Mouse (Mus musculus) adrenal gland, postnatal 4 days (tissue): ENCODE measurements around the gene Gtf2h3. TPM values are rescaled to one million over a fixed set of nuclear protein-coding genes. Genes with fewer than 3 reads are reported as not detected.
A peak's percentile ranks its signal among the peaks of the same experiment; 100 is the strongest.
"Not testable (repeated sequence)": the region's sequence is repeated elsewhere in the genome, so short reads cannot be mapped to it uniquely, and the experiment has no call there.

ENCODE experiments used
- DNase-seq, 2 experiments: peaks; one replicate each; pipeline ENCODE4 v3.0.0; 2021 to 2022; ENCODE audit warnings: low spot score in 2 of 2, mixed read lengths in 2 of 2
- total RNA-seq, 2 experiments: library from RNA; stranded (reverse); gene quantifications; 2 replicates each; pipeline ENCODE4 v1.2.3; 2021

Gtf2h3 gene
- total RNA-seq, 2 experiments from 2014 or later = 43.2 to 45.5 TPM

DNA sequence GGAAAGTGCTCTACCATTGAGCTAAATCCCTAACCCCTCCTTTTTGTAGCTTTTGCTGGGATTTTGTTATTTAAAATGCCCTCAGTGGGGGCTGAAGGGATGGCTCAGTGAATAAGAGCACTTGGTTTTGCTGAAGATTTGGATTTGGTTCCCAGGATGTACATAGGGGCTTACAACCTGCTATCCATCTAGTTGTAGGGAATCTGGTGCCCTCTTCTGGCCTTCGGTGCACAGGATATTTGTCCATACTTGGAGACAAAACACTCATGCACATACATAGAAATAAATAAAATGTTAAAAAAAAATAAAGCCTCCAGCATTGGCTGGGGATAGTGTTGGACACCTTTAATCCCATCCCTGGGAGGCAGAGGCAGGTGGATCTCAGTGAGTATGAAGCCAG, 23.8 kb upstream of the Gtf2h3 start:
- no peak for DNase-seq

DNA sequence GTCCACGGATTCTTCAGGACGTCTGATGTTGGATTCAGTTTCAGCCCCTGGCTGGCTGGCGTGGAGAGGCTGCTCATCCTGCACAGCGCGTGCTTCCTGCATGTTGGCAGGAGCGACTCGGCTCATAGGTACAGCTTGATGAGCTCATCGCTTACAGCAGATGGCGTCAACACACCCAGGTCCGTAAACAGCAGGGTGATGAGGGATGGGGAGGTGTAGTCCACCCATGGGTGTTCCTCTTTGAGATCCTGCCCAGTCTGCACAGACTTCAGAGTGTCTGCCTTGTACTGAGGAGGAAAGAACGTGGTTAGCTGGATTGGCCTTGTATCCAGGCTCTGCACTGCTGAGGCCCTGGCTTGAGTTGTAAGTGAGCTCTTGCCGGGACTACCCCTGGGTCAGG, 7.9 kb upstream of the Gtf2h3 start:
- no peak for DNase-seq

DNA sequence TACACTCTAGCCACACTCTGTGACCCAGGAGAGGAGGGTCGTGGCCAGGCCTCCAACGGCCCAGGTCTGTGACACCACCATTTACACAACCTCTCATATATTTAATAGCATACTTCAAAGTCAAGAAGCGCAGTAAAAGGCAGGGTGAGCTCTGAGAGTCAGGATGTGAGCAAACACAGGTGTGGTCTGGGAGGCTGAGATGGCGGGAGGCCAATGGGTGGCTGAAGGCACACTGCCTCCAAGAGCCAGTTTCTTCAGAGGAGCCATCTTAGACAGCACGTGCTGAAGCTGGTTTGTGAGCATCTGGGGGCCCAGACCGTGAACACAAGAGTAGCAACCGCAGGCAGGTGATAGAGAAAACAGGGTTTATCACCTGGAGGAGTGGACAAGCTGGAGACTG, 3.5 kb upstream of the Gtf2h3 start:
- DNase-seq = no peak

DNA sequence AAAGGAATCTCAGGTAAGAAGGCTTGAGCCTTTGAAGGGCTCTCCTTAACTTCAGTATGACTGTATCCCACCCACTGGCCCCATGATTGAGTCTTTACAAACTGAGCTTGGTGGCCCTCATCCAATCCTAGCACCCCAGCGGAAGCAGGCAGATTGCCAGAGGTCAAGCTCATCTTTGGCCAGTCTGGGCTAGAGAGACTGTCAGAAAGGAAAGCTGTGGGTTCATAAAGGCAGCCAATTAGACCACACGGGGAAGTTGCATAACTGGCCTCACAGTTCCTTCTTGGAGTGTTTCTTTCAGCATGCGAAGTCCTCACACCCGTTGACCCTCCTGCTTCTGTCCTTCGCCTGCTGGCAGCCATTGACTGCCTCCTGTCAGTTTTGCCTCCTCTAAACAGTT, 3.6 kb downstream of the Gtf2h3 start:
- no peak for DNase-seq

DNA sequence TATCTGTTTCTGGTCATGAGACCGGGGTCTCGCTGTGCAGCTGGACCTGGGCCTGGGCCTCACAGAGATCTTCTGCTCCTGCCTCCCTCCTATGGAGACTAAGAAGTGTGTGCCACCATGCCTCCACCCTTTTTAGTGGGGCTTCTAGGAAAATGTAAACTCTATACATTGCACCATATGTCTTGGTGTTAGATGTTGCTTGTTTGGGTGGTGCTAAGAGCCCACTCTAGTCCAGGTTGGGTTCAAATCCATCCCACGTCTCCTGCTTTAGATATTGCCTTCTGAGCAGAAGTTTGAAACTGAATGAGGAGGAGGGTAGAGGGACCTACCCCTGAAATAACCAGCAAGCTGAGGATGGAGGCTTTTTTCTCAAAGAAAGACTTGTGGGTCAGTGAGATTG, 13.8 kb downstream of the Gtf2h3 start:
- DNase-seq = no peak

DNA sequence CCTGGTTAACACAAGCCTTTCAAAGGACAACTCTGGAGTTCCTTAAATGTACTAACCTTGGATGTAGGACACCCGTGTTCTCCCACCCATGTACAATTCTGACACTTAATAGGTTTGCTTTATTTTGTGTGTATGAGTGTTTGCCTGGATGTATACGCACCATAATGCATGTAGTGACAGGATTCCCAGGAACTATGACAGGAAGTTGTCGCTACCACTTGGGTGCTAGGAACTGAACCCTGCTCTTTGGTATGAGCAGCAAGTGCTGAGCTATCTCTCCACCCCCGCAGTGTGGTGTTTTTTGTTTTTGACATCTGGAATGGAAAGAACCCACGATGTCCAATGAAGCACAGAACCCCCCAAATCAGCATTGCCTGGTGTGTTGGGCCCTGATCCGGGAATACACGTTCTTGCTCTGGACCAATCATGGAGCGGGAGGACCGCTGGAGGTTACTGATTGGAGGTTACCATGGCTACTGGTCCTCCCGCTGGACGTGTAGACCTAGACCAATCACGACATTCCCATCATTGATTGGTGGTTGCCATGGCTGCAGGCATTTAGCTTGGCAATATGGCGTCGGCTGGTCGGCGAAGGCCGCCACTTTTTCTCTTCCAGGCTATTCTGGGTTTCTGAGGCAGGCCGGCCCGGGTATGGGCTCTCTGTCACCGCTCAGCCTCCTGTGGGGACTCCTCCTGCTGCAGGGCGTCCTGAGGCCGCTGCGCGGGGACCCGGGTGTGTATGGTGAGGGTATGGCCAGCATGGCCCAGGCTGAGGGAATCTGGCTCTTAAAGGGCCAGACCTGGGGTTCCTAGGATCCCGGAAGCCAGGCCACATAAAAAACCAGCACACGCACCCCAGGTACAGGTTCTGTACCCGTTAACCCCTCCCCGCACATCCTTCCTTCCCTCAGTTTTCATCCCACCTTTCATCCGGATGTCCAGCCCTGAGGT, 19.6 kb downstream of the Gtf2h3 start:
- peak; percentile 78 to 89 for DNase-seq

DNA sequence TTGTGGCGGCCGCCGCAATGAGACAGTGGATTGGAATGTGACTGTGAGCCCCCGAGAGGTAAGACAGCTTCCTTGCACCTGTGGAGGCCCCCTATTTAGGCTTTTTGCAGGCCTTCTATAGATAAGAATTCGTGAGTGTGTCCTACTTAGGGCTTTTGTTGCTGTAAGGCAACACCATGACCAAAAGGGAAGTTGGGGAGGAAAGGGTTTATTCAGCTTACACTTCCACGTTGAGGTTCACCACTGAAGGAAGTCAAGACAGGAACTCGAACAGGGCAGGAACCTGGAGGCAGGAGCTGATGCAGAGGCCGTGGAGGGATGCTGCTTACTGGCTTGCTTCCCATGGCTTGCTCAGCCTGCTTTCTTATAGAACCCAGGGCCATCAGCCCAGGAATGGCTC, 20.8 kb downstream of the Gtf2h3 start:
- DNase-seq = not testable (repeated sequence)

DNA sequence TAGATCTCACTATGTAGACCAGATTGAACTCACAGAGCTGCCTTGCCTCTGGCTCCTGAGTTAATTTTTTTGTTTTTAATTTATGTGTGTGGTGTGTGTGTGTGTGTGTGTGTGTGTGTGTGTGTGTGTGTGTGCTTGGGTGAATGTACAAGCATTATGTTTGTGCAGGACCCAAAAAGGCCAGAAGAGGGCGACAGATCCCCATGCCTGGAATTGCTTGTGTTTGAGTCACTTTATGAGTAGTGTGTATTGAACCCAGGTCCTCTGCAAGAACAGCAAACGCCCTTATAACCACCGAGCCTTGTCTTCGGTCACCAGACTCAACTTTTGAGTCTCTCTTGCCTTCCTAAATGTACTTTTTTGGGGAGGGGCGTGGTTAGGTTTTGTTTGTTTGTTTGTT, 23.4 kb downstream of the Gtf2h3 start:
- DNase-seq = peak in 1 of 2 experiments; percentile 46

DNA sequence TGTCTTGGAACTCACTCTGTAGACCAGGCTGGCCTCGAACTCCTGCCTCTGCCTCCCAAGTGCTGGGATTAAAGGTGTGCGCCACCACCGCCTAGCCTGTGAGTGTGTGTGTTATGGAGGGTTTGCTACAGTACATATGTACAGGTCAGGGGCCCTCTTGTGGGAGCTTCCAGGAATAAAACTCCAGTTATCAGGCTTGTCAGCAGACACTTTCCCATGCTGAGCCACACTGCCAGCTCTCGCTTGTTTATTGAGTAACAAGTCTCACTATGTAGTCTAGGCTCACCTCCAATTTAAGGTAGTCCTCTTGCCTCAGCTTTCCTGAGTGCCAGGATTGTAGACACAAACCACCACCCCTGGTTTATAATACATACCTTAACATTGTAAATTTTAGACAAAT, 25.4 kb downstream of the Gtf2h3 start:
- no peak for DNase-seq

DNA sequence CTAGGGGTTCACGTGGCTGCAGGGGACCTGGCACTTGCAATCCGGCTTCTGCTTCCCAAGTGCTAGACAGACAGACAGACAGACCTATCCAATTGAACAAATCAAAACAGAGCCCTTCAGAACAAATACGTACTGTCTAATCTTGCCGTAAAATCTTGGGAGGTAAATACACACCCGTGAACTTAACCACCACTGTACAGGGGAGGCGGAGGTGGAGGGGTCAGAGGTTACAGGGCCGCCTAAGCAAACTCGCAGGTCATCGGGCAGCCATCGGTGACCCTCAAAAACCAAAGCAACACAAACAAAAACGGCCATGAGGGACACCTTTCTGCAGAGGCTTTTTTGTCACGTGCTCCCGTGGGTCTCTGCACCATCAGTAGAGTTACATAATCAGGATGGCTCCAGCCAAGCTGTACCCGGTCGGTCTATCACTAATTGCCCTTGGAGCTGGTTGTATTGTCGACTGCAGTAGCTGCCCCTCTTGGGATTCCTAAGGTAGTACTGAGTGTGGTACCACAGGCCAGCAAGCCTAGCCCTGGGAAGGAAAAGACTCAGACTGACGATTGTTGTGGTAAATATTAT, 26.2 kb downstream of the Gtf2h3 start:
- no peak for DNase-seq

DNA sequence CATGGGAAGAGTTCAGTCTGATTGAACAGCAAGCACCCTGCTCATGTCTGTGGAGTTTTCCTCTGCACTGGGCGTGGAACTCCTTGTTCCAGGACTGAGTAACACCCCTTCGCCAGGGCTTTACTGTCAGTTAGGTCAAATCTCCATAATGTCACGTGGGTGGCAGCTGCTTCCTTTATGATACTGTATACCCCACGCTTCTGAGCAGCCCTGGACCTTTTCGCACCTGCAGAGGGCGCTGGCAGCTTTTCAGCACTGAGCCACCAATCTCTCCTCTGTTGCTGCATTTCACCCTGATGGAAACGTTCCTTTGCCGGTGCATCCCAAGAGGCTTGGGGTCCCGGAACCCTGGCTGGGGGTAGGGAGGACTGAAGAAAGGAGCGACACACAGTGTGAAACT, 32.0 kb downstream of the Gtf2h3 start:
- no peak for DNase-seq

DNA sequence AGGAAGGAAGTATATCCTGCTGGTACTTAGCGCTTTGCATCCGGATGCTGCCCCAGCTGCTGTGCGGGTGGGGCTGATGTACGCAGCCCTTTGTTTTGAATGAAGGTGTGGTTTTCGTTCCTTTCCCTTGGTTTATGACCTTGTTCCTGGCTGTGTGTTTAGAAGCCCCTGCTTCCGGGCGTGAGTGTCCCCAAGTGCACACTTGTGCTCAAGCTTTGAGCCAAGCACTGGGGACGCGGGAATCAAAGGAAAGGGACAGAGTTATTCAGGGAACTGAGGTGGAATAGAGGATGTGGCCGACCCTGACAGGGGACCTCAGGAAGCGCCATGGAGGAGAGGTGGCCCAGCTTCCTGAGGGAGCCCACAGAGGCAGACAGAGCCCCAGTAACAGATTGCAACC, 35.8 kb downstream of the Gtf2h3 start:
- DNase-seq = no peak

DNA sequence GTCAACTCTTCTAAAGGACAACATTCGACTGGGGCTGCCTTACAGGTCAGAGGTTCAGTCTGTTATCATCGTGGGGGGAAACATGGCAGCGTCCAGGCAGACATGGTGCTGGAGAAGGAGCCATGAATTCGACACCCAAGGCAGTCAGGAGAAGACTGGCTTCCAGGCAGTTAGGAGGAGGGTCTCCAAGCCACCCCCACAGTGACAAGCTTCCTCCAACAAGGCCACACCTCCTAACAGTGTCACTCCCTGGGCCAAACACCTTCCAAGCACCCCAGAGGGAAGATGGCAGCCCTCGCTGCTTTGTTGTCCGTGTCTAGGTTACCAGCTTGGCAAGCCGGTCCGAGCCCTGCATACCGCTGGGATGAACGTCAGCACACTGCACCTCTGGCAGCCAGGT, 39.8 kb downstream of the Gtf2h3 start:
- DNase-seq = no peak

DNA sequence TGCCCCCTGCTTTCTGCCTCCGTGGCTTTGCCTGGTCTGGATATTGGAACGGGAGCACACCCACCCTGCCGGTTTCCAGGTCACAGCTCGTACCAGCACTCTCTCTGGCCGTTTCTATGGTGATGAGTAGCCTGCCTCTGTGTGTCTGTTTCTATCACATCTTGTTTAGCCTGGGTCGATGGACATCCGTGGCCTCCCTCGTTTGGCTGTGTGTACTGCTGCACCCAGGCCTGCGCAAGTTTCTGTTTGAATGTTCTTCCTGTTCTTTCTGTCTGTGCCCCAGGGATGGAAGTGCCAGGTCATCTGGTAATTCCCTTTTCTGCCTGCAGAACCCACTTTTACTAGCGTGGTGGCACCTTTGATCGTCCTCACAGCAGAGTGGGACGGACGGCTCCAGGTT, 42.4 kb downstream of the Gtf2h3 start:
- DNase-seq = no peak

DNA sequence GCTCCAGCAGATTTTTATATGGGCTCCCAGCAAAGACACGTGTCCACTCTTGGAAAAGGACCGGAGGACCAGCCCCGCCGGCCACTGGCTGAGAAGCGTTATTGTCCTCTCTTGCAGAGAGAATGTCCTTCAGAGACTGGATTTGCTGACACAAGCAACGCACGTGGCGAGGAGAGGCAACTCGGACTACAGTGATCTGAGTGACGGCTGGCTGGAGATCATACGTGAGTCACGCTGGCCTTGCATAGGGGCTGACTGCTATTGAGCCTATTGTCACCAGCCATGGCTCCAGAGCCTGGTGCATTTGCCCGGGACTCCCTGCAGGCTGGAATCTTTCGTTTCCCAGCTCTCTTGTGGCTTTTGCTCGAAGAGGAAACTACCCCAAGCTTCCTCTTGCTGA, 44.0 kb downstream of the Gtf2h3 start:
- peak in 1 of 2 experiments; percentile 30 for DNase-seq

DNA sequence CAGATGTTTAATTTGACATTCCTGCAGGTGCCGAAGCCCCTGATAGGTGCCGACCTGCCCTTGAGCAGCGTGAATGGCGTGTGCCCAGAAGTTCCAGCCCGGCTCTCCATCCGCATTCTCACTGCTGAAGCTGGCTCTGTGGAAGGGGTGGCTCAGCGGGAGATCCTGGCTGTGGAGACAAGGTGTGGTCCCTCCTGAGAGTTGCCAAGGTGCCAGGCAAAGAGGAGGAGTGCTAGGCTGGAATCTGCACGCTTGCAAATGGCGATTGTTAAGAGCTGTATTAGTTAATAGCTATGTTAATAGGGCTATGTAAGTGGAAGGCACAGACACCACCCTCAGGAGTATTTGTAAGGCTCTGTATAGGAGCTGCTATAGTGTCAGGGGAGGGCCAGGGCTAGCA, 45.4 kb downstream of the Gtf2h3 start:
- no peak for DNase-seq

DNA sequence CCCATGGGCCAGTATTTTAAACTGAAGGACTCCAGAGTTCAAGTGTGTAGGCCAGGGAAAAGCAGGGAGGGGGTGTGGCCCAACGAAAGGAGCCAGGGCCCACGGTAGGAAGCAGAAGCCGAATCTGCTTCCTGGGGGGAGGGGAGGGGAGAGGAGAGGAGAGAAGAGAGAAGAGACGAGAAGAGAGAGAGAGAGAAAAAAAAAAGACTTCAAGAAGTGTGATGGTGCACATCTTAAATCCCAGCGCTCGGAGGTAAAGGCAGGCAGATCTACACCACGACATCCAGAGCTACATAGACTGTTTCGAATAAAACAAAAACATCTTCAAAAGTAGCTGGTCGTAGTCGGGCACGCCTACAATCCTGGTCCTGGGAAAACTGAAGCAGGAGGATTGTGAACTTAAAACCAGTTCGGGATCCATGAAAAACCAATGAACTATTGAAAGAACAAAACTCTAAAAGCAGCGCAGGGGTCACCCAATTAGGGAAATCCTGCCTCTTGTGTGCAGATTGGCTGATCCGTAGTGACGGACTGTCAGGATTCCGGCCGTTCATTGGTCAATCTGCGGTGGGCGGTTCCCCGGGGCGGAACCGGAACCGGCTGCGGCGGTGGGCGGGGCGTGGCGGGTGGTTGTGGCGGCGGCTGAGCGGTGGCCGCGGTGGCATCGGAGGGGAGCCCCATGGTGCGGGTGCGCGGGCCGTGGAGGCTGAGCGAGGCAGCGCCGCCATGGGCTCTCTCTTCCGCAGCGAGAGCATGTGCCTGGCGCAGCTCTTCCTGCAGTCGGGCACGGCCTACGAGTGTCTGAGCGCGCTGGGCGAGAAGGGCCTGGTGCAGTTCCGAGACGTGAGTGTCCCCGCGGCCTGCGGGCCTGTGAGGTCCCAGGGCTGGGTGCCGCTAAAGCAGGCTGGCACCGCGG, 49.8 kb downstream of the Gtf2h3 start, which contains the start of gene Atp6v0a2:
TSS of gene Atp6v0a2 (plus strand) at position 129 of the 916 bp plus-strand sequence.
- peak; percentile 94 to 95 for DNase-seq

DNA sequence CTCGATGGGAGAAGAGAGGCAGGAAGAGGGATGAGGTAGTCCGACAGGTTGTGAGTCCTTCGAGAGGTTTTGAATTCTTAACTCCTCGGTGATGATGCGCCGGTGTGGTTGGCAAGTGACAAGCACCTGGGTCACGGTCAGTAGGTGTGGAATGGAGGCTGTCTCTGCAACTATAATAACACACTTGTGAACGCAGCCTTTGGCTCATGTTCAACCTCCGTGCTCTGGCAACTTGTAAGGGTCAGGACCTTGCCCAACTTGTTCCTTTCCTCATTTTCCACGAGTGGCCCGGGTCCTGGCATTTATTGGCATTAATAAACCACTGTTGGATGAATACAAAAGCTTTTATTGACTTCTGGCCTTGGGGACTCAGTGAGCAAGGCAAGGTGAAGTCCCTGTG, 50.7 kb downstream of the Gtf2h3 start:
- no peak for DNase-seq

DNA sequence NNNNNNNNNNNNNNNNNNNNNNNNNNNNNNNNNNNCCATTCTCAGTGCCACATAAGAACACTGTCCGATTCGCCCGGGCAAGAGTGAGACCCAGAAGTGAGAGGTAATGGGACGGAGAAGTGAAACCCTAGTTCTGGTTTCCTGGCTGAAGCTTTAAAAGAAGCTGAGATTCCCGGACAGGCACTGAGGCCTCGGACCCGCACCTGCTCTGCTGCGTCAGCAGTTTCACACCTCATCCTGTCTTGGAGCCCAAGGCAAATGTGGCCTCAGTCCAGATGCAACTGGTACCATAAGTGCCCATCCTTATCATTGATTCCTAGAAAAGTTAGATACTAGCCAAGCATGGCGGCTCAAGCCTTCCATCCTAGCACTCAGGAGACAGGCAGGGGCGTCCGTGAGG, 52.7 kb downstream of the Gtf2h3 start:
- no peak for DNase-seq

DNA sequence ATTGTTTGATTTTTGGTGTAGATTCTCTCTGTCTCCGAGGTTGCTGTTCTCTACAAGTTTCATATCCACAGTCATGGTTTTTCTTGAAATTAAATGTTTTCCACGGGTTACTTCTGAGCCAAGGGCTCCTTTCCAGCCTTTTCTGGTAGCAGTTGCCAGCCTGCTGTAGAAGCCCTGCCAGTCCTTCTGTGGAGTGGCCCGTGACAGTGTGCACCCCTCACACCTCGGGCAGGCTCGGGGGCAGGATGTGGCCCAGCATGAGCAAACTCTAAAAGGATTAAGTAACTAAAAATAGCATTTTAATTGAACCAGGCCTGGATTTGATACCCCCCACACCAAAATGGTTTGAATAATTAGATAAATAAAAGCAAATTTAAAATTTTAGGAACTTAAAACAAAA, 53.5 kb downstream of the Gtf2h3 start:
- DNase-seq = no peak

DNA sequence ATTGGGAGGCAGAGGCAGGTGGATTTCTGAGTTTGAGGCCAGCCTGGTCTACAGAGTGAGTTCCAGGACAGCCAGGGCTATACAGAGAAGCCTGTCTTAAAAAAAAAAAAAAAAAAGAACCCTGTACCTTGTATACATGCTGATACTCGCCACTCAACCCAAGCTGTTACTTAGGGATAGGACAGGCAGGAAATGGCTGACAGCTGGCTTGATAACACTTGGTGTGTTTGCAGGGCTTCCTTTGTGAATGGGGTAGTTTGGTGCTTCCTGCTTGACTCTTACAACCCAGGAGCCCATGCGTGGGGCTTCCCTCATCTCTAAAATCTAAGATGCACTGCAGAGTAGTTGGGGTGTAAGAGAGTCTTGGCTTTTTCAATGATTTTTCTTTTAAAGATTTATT, 54.5 kb downstream of the Gtf2h3 start:
- DNase-seq = no peak

DNA sequence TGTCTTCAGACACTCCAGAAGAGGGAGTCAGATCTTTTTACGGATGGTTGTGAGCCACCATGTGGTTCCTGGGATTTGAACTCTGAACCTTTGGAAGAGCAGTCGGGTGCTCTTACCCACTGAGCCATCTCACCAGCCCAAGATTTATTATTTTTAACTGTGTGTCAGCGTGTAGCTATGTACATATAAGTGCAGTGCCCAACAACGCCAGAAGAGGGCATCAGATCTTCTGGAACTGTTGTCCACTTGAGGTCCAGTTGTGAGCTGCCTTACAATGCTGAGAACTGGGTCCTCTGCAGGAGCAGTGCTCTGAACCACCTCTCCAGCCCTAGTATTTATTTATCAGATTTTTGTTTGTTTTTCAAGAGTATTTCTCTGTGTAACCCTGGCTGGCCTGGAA, 56.1 kb downstream of the Gtf2h3 start:
- not testable (repeated sequence) for DNase-seq
